Mouse (Mus musculus): ENCODE measurements around the gene Pnldc1. TPM values are rescaled to one million over a fixed set of nuclear protein-coding genes. Genes with fewer than 3 reads are reported as not detected.

Gene Pnldc1
- polyA plus RNA-seq, 1 experiment from 2014 or later, result 1.0 TPM

- Histone ChIP-seq H3K9me3 (ENCODE audit: control insufficient read depth, low read length) (no peaks in the 10 kb centered on the region), H3K27me3 (ENCODE audit: control insufficient read depth, insufficient read depth, low read length) (no peaks in the 10 kb centered on the region), H3K36me3 (ENCODE audit: control insufficient read depth, insufficient read depth, low read length) (no peaks in the 10 kb centered on the region), H3K4me2 (replicated peaks; ENCODE audit: low read depth, low read length) (no peak within 1 kb of the TSS), H3K27ac (ENCODE audit: low read depth, low read length) (no peak within 1 kb of the TSS), H3K4me3 (ENCODE audit: low read depth, low read length) (no peak within 1 kb of the TSS), H3K4me1 (replicated peaks; ENCODE audit: control insufficient read depth, insufficient read depth, low read length) (no peaks in the 10 kb centered on the region), H3K9ac (ENCODE audit: low read depth, low read length) (no peak within 1 kb of the TSS)
- ATAC-seq (ENCODE audit: low FRiP score) (no peak), DNase-seq (ENCODE audit: low spot score) (no peak)
- 86% methylated on average over 5 of the region's 5 CpGs for WGBS
Measured at GRCm38 (mm10) chr17:12875734-12876133, 34.3 kb downstream of the Pnldc1 start, which contains the start of gene Mrgprh. TSS of gene Mrgprh (plus strand) at chr17:12876034.

- no peak overlapping the region for H3K9ac ChIP-seq (ENCODE audit: low read depth, low read length)
- no peak overlapping the region for H3K4me3 ChIP-seq (ENCODE audit: low read depth, low read length)
- ATAC-seq (ENCODE audit: low FRiP score) (no peak), DNase-seq (ENCODE audit: low spot score) (no peak)
- H3K4me1 ChIP-seq (replicated peaks; ENCODE audit: control insufficient read depth, insufficient read depth, low read length), result no peaks in the 10 kb centered on the region
- no peak overlapping the region for H3K4me2 ChIP-seq (replicated peaks; ENCODE audit: low read depth, low read length)
- 74% methylated on average over 16 of the region's 16 CpGs for WGBS
- H3K27ac ChIP-seq (ENCODE audit: low read depth, low read length), result no peak overlapping the region
- no peaks in the 10 kb centered on the region for H3K27me3 ChIP-seq (ENCODE audit: control insufficient read depth, insufficient read depth, low read length)
- H3K9me3 ChIP-seq (ENCODE audit: control insufficient read depth, low read length), result no peaks in the 10 kb centered on the region
- H3K36me3 ChIP-seq (ENCODE audit: control insufficient read depth, insufficient read depth, low read length), result no peaks in the 10 kb centered on the region
Measured at GRCm38 (mm10) chr17:12872275-12873028, 37.6 kb downstream of the Pnldc1 start.

- ATAC-seq (ENCODE audit: low FRiP score), result no peak
Measured at GRCm38 (mm10) chr17:12868640-12869039, 41.4 kb downstream of the Pnldc1 start.

GRCm38 (mm10) chr17:12868043-12868442, 42.0 kb downstream of the Pnldc1 start, which contains the start of gene Mas1:
TSS of gene Mas1 (minus strand) at chr17:12868143.
- Histone ChIP-seq H3K27ac (ENCODE audit: low read depth, low read length) (no peak within 1 kb of the TSS), H3K9ac (ENCODE audit: low read depth, low read length) (no peak within 1 kb of the TSS), H3K9me3 (ENCODE audit: control insufficient read depth, low read length) (no peaks in the 10 kb centered on the region), H3K27me3 (ENCODE audit: control insufficient read depth, insufficient read depth, low read length) (no peaks in the 10 kb centered on the region), H3K4me3 (ENCODE audit: low read depth, low read length) (no peak within 1 kb of the TSS), H3K4me1 (replicated peaks; ENCODE audit: control insufficient read depth, insufficient read depth, low read length) (no peaks in the 10 kb centered on the region), H3K4me2 (replicated peaks; ENCODE audit: low read depth, low read length) (no peak within 1 kb of the TSS), H3K36me3 (ENCODE audit: control insufficient read depth, insufficient read depth, low read length) (no peaks in the 10 kb centered on the region)
- WGBS, result 55% methylated on average over 2 of the region's 2 CpGs
- DNase-seq (ENCODE audit: low spot score) (no peak), ATAC-seq (ENCODE audit: low FRiP score) (no peak)

More at GRCm38 (mm10) chr17:12868640-12869039, 41.4 kb downstream of the Pnldc1 start:
- H3K27me3 ChIP-seq (ENCODE audit: control insufficient read depth, insufficient read depth, low read length), result no peaks in the 10 kb centered on the region
- no peak overlapping the region for H3K4me2 ChIP-seq (replicated peaks; ENCODE audit: low read depth, low read length)
- H3K4me3 ChIP-seq (ENCODE audit: low read depth, low read length), result no peak overlapping the region
- no peak overlapping the region for H3K9ac ChIP-seq (ENCODE audit: low read depth, low read length)
- H3K36me3 ChIP-seq (ENCODE audit: control insufficient read depth, insufficient read depth, low read length), result no peaks in the 10 kb centered on the region
- no peaks in the 10 kb centered on the region for H3K9me3 ChIP-seq (ENCODE audit: control insufficient read depth, low read length)
- WGBS, result 40% methylated on average over 4 of the region's 4 CpGs
- H3K27ac ChIP-seq (ENCODE audit: low read depth, low read length), result no peak overlapping the region
- H3K4me1 ChIP-seq (replicated peaks; ENCODE audit: control insufficient read depth, insufficient read depth, low read length), result no peaks in the 10 kb centered on the region
- no peak for DNase-seq (ENCODE audit: low spot score)

- Histone ChIP-seq H3K27ac (ENCODE audit: low read depth, low read length) (no peak overlapping the region), H3K36me3 (ENCODE audit: control insufficient read depth, insufficient read depth, low read length) (no peaks in the 10 kb centered on the region), H3K4me1 (replicated peaks; ENCODE audit: control insufficient read depth, insufficient read depth, low read length) (no peaks in the 10 kb centered on the region), H3K27me3 (ENCODE audit: control insufficient read depth, insufficient read depth, low read length) (no peaks in the 10 kb centered on the region), H3K9ac (ENCODE audit: low read depth, low read length) (no peak overlapping the region), H3K9me3 (ENCODE audit: control insufficient read depth, low read length) (no peaks in the 10 kb centered on the region), H3K4me2 (replicated peaks; ENCODE audit: low read depth, low read length) (no peak overlapping the region), H3K4me3 (ENCODE audit: low read depth, low read length) (no peak overlapping the region)
- ATAC-seq (ENCODE audit: low FRiP score) (no peak), DNase-seq (ENCODE audit: low spot score) (no peak)
- 88% methylated on average over 10 of the region's 10 CpGs for WGBS
Measured at GRCm38 (mm10) chr17:12866853-12867252, 43.2 kb downstream of the Pnldc1 start.

GRCm38 (mm10) chr17:12865407-12865806, 44.6 kb downstream of the Pnldc1 start:
- WGBS, result 73% methylated on average over 3 of the region's 3 CpGs
- no peak overlapping the region for H3K4me2 ChIP-seq (replicated peaks; ENCODE audit: low read depth, low read length)
- H3K36me3 ChIP-seq (ENCODE audit: control insufficient read depth, insufficient read depth, low read length), result no peaks in the 10 kb centered on the region
- no peak overlapping the region for H3K9ac ChIP-seq (ENCODE audit: low read depth, low read length)
- H3K4me3 ChIP-seq (ENCODE audit: low read depth, low read length), result no peak overlapping the region
- DNase-seq (ENCODE audit: low spot score) (no peak), ATAC-seq (ENCODE audit: low FRiP score) (no peak)
- H3K27me3 ChIP-seq (ENCODE audit: control insufficient read depth, insufficient read depth, low read length), result no peaks in the 10 kb centered on the region
- H3K4me1 ChIP-seq (replicated peaks; ENCODE audit: control insufficient read depth, insufficient read depth, low read length), result no peaks in the 10 kb centered on the region
- H3K9me3 ChIP-seq (ENCODE audit: control insufficient read depth, low read length), result no peaks in the 10 kb centered on the region
- H3K27ac ChIP-seq (ENCODE audit: low read depth, low read length), result no peak overlapping the region

GRCm38 (mm10) chr17:12864111-12864510, 45.9 kb downstream of the Pnldc1 start:
- Histone ChIP-seq H3K4me2 (replicated peaks; ENCODE audit: low read depth, low read length) (no peak overlapping the region), H3K9ac (ENCODE audit: low read depth, low read length) (no peak overlapping the region), H3K9me3 (ENCODE audit: control insufficient read depth, low read length) (no peaks in the 10 kb centered on the region), H3K4me1 (replicated peaks; ENCODE audit: control insufficient read depth, insufficient read depth, low read length) (no peaks in the 10 kb centered on the region), H3K4me3 (ENCODE audit: low read depth, low read length) (no peak overlapping the region), H3K27ac (ENCODE audit: low read depth, low read length) (no peak overlapping the region), H3K27me3 (ENCODE audit: control insufficient read depth, insufficient read depth, low read length) (no peaks in the 10 kb centered on the region), H3K36me3 (ENCODE audit: control insufficient read depth, insufficient read depth, low read length) (no peaks in the 10 kb centered on the region)
- DNase-seq (ENCODE audit: low spot score), result no peak
- ATAC-seq (ENCODE audit: low FRiP score), result no peak

GRCm38 (mm10) chr17:12859006-12859520, 51.0 kb downstream of the Pnldc1 start:
- H3K4me3 ChIP-seq (ENCODE audit: low read depth, low read length), result no peak overlapping the region
- DNase-seq (ENCODE audit: low spot score) (no peak), ATAC-seq (ENCODE audit: low FRiP score) (no peak)
- H3K9me3 ChIP-seq (ENCODE audit: control insufficient read depth, low read length), result no peaks in the 10 kb centered on the region
- H3K9ac ChIP-seq (ENCODE audit: low read depth, low read length), result no peak overlapping the region
- no peaks in the 10 kb centered on the region for H3K36me3 ChIP-seq (ENCODE audit: control insufficient read depth, insufficient read depth, low read length)
- WGBS, result 79% methylated on average over 8 of the region's 8 CpGs
- H3K4me1 ChIP-seq (replicated peaks; ENCODE audit: control insufficient read depth, insufficient read depth, low read length), result no peaks in the 10 kb centered on the region
- H3K4me2 ChIP-seq (replicated peaks; ENCODE audit: low read depth, low read length), result no peak overlapping the region
- no peaks in the 10 kb centered on the region for H3K27me3 ChIP-seq (ENCODE audit: control insufficient read depth, insufficient read depth, low read length)
- no peak overlapping the region for H3K27ac ChIP-seq (ENCODE audit: low read depth, low read length)

GRCm38 (mm10) chr17:12858072-12858471, 52.0 kb downstream of the Pnldc1 start:
- H3K9me3 ChIP-seq (ENCODE audit: control insufficient read depth, low read length), result no peaks in the 10 kb centered on the region
- no peak for ATAC-seq (ENCODE audit: low FRiP score)
- H3K4me1 ChIP-seq (replicated peaks; ENCODE audit: control insufficient read depth, insufficient read depth, low read length), result no peaks in the 10 kb centered on the region
- WGBS, result 48% methylated on average over 4 of the region's 4 CpGs
- no peak overlapping the region for H3K27ac ChIP-seq (ENCODE audit: low read depth, low read length)
- H3K9ac ChIP-seq (ENCODE audit: low read depth, low read length), result no peak overlapping the region
- no peak for DNase-seq (ENCODE audit: low spot score)
- no peak overlapping the region for H3K4me3 ChIP-seq (ENCODE audit: low read depth, low read length)
- no peaks in the 10 kb centered on the region for H3K36me3 ChIP-seq (ENCODE audit: control insufficient read depth, insufficient read depth, low read length)
- no peak overlapping the region for H3K4me2 ChIP-seq (replicated peaks; ENCODE audit: low read depth, low read length)
- no peaks in the 10 kb centered on the region for H3K27me3 ChIP-seq (ENCODE audit: control insufficient read depth, insufficient read depth, low read length)
